Mouse (Mus musculus) kidney, postnatal 0 days (tissue): ENCODE results near the gene Spty2d1. TPM values are rescaled to one million over a fixed set of nuclear protein-coding genes. Genes with fewer than 3 reads are reported as not detected.

Experiments
- ATAC-seq: fragments of 200-750 bp; cut with Nextera tagmentation; replicated peaks from 2 replicates; pipeline ENCODE4 v1.8.0; 2017; ENCODE audit warnings: low read depth, moderate number of reproducible peaks, moderate TSS enrichment, moderate library complexity; ENCODE audit not compliant: low FRiP score
- DNase-seq: peaks from one replicate; pipeline ENCODE4 v3.0.0-alpha.2; 2016; ENCODE audit warnings: low spot score
- H3K27ac ChIP-seq: fragments of 300-500 bp; sonication (generic); 2 replicates; pipeline ENCODE4 v1.5.1; 2014; ENCODE audit warnings: mild to moderate bottlenecking
- H3K27me3 ChIP-seq: fragments of 300-500 bp; sonication (generic); 2 replicates; pipeline ENCODE4 v1.6.1; 2014; ENCODE audit warnings: low read length, mixed read lengths; ENCODE audit not compliant: insufficient read depth
- H3K36me3 ChIP-seq: fragments of 300-500 bp; sonication (generic); 2 replicates; pipeline ENCODE4 v1.6.1; 2014; ENCODE audit warnings: low read length, mixed read lengths; ENCODE audit not compliant: insufficient read depth
- H3K4me1 ChIP-seq: fragments of 300-500 bp; sonication (generic); replicated peaks from 2 replicates; pipeline ENCODE4 v1.6.1; 2014; ENCODE audit warnings: antibody characterized with exemption, low read length, mixed read lengths; ENCODE audit not compliant: insufficient read depth
- H3K4me2 ChIP-seq: fragments of 300-500 bp; sonication (generic); 2 replicates; pipeline ENCODE4 v1.6.1; 2014; ENCODE audit warnings: mild to moderate bottlenecking, low read length, moderate library complexity, mixed read lengths
- H3K4me3 ChIP-seq: fragments of 300-500 bp; sonication (generic); replicated peaks from 2 replicates; pipeline ENCODE4 v1.5.1; 2014; ENCODE audit warnings: low read depth, low read length
- H3K9ac ChIP-seq: fragments of 300-500 bp; sonication (generic); 2 replicates; pipeline ENCODE4 v1.6.1; 2014; ENCODE audit warnings: low read depth, low read length
- H3K9me3 ChIP-seq: fragments of 300-500 bp; sonication (generic); replicated peaks from 2 replicates; pipeline ENCODE4 v1.6.1; 2016; ENCODE audit warnings: low read length, inconsistent platforms, mixed read lengths
- CTCF ChIP-seq: IDR thresholded peaks from 2 replicates; pipeline ENCODE4 v1.5.1; 2016; ENCODE audit warnings: antibody characterized with exemption, low read depth, mild to moderate bottlenecking, moderate library complexity
- WGBS: fragments of 180-500 bp; shearing (Covaris S2); extraction: QIAGEN DNeasy Blood & Tissue Kit; methylation state at CpG from one replicate; pipeline ENCODE4 v1.1.7; 2014; 5-methylcytosine and 5-hydroxymethylcytosine counted together
- polyA plus RNA-seq: library from polyadenylated mRNA; unstranded; fragments of >200 nt; fragmentation: Nextera tagmentation; extraction: Ambion mirVana; gene quantifications from 2 replicates; pipeline ENCODE4 v1.2.1, GENCODE M21; 2015

Gene Spty2d1
- polyA plus RNA-seq, 1 experiment from 2014 or later: 13.7 TPM

DNA sequence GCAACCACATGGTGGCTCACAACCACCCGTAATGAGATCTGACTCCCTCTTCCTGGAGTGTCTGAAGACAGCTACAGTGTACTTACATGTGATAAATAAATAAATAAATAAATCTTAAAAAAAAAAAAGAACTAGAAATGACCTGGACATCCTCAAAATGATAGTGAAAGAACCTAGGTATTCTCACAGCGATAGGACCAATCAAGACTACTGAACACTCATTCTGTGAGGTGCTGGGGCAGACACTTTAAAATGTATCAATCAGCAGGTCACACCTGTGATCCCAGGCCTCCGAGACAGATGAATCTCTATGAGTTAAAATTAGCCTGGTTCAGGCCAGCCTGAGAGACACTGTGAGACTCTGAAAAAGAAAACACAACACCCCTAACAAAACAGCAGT, 8.4 kb upstream of the Spty2d1 start:
- WGBS: 81% methylated on average over 3 of the region's 3 CpGs
- no peak overlapping the region for H3K4me2 ChIP-seq

GRCm38 (mm10) chr7:47015390-47016065, 7.3 kb upstream of the Spty2d1 start:
- Histone ChIP-seq H3K4me2 (peak overlapping the region; percentile 37; the same call in 1 of the 2 replicates), H3K4me1 (peaks cover 5% of the 10 kb centered on the region; the same call in 1 of the 2 replicates), H3K9ac (no peak overlapping the region), H3K27me3 (no peaks in the 10 kb centered on the region), H3K9me3 (no peaks in the 10 kb centered on the region), H3K27ac (peak overlapping the region; percentile 63; the same call in 1 of the 2 replicates), H3K4me3 (no peak overlapping the region), H3K36me3 (no peaks in the 10 kb centered on the region)
- DNase-seq: peak; percentile 90
- peak; percentile 84 for TF ChIP-seq CTCF
- WGBS: 13% methylated on average over 6 of the region's 6 CpGs
- ATAC-seq: peak; percentile 95

More for the DNA sequence above, 8.4 kb upstream of the Spty2d1 start:
- no peak overlapping the region for H3K4me3 ChIP-seq
- H3K9me3 ChIP-seq: no peaks in the 10 kb centered on the region
- peaks cover 8% of the 10 kb centered on the region; the same call in 1 of the 2 replicates for H3K4me1 ChIP-seq
- TF ChIP-seq CTCF: no peak
- H3K9ac ChIP-seq: no peak overlapping the region
- no peak overlapping the region for H3K27ac ChIP-seq
- ATAC-seq (no peak), DNase-seq (no peak)
- no peaks in the 10 kb centered on the region for H3K36me3 ChIP-seq
- no peaks in the 10 kb centered on the region for H3K27me3 ChIP-seq

DNA sequence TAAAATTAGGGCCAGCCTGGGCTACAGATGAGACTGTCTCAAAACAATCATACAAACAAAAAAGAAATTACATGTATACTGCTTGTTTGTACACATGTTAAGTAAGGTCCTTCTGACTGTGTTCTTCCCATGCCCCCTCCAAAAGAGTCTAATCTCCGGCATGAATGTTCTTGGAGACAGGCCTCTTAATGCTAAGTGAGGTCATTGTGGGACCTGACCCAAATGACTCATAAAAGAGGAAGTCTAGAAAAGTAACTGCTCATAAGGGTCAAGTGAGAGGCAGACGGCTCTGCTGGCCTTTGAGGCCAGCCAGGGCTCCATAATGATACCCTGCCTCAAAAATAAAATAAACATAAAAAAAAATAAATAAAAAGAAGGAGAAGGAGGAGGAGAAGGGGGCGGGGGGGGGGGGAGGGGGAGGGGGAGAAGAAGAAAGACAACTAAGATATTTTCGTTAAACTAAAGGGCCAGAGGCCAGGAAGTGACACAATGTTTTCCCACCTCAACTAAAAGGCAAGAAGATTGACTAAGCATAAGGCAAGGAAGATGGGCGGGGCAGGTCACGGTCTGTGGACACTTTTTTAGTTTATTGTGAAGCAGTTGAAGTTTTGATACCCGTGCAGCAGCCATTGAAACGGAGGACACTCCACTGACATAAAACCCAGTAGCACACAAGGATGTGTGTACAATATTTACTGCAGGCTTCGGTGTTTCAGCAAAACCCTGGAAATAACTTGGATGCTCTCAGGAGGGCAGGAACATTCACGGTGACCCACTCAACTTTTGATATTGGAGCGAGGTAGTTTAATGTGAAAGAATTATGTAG, 6.6 kb upstream of the Spty2d1 start:
- H3K27ac ChIP-seq: peak overlapping the region; percentile 63; the same call in 1 of the 2 replicates
- no peak overlapping the region for H3K9ac ChIP-seq
- no peaks in the 10 kb centered on the region for H3K9me3 ChIP-seq
- H3K36me3 ChIP-seq: no peaks in the 10 kb centered on the region
- TF ChIP-seq CTCF: no peak
- H3K27me3 ChIP-seq: no peaks in the 10 kb centered on the region
- 50% methylated on average over 10 of the region's 11 CpGs for WGBS
- DNase-seq: peak; percentile 33
- no peak overlapping the region for H3K4me2 ChIP-seq
- H3K4me1 ChIP-seq: peaks cover 5% of the 10 kb centered on the region; the same call in 1 of the 2 replicates
- no peak overlapping the region for H3K4me3 ChIP-seq
- no peak for ATAC-seq

GRCm38 (mm10) chr7:47013131-47013767, 5.0 kb upstream of the Spty2d1 start:
- Histone ChIP-seq H3K4me2 (no peak overlapping the region), H3K36me3 (no peaks in the 10 kb centered on the region), H3K9me3 (no peaks in the 10 kb centered on the region), H3K4me3 (no peak overlapping the region), H3K9ac (no peak overlapping the region), H3K4me1 (peaks cover 5% of the 10 kb centered on the region; the same call in 1 of the 2 replicates), H3K27me3 (no peaks in the 10 kb centered on the region), H3K27ac (no peak overlapping the region)
- no peak for TF ChIP-seq CTCF
- 29% methylated on average over 9 of the region's 9 CpGs for WGBS
- no peak for DNase-seq
- ATAC-seq: no peak

DNA sequence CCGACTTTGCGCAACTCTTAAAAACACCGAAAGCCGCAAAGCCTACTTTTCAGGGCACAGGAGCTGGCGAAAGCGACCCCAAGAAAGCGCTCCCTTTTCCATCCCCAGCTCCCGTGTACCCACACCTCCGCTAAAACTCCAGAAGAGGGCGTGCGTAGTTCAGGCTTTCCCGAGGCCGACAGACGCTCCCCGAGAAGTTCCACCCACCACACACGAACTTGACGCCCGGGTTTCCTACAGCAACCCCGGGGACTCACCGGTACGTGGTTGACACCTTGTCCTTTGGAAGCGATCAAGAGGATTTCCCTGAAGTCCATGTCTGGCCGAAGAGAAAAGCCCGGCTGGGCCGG, 418 bp downstream of the Spty2d1 start:
- H3K4me3 ChIP-seq: peak overlapping the region; percentile 74
- WGBS: under 1% methylated on average over 25 of the region's 25 CpGs
- peak overlapping the region; percentile 95 for H3K4me2 ChIP-seq
- DNase-seq (peak; percentile 91), ATAC-seq (peak; percentile 69)
- H3K9me3 ChIP-seq: no peaks in the 10 kb centered on the region
- peak overlapping the region; percentile 94 for H3K27ac ChIP-seq
- H3K27me3 ChIP-seq: no peaks in the 10 kb centered on the region
- H3K36me3 ChIP-seq: no peaks in the 10 kb centered on the region
- H3K9ac ChIP-seq: peak overlapping the region; percentile 81
- TF ChIP-seq CTCF: peak; percentile 56
- H3K4me1 ChIP-seq: no peaks in the 10 kb centered on the region; the same call in 1 of the 2 replicates
